Mouse (Mus musculus) heart, adult 2 months (tissue): ENCODE results near the gene Pltp.
A peak's percentile ranks its signal among the peaks of the same experiment; 100 is the strongest.

Experiments used
- CTCF ChIP-seq: fragments of 200-600 bp; IDR thresholded peaks from 2 replicates; pipeline ENCODE4 v1.8.1; 2022; ENCODE audit warnings: antibody characterized with exemption, mild to moderate bottlenecking, moderate library complexity
- EP300 ChIP-seq: fragments of 200-500 bp; IDR thresholded peaks from 2 replicates; pipeline ENCODE4 v1.6.1; 2011; ENCODE audit warnings: low read depth, low read length, control low read depth; ENCODE audit not compliant: insufficient read depth

- peak; percentile 77; the same call in 1 of the 2 replicates for TF ChIP-seq EP300
- TF ChIP-seq CTCF = no peak
Observed at GRCm38 (mm10) chr2:164874239-164874769, 16.8 kb upstream of the Pltp start.
